Mouse (Mus musculus) liver, adult 2 months (tissue): ENCODE results near the gene Islr2. TPM values are rescaled to one million over a fixed set of nuclear protein-coding genes. Genes with fewer than 3 reads are reported as not detected.
A peak's percentile ranks its signal among the peaks of the same experiment; 100 is the strongest.

Source experiments
- DNase-seq: peaks from one replicate; pipeline ENCODE4 v3.0.0-alpha.2; 2011; ENCODE audit warnings: low read depth, low spot score; ENCODE audit errors: extremely low read depth
- H3K27ac ChIP-seq: fragments of 200-500 bp; replicated peaks from 2 replicates; pipeline ENCODE4 v1.5.1; 2012; ENCODE audit warnings: low read depth, mild to moderate bottlenecking, control low read depth, inconsistent platforms, low read length; ENCODE audit not compliant: insufficient read depth
- H3K27me3 ChIP-seq: fragments of 200-500 bp; 2 replicates; pipeline ENCODE4 v1.6.1; 2012; ENCODE audit warnings: mild to moderate bottlenecking, moderate library complexity, low read length, inconsistent platforms; ENCODE audit not compliant: control insufficient read depth, insufficient read depth
- H3K36me3 ChIP-seq: fragments of 200-500 bp; 2 replicates; pipeline ENCODE4 v1.6.1; 2012; ENCODE audit warnings: low read length, inconsistent platforms; ENCODE audit not compliant: control insufficient read depth, insufficient read depth
- H3K4me1 ChIP-seq: fragments of 200-500 bp; 2 replicates; pipeline ENCODE4 v1.6.1; 2011; ENCODE audit warnings: low read length; ENCODE audit not compliant: control insufficient read depth, insufficient read depth
- H3K4me3 ChIP-seq: fragments of 200-500 bp; 2 replicates; pipeline ENCODE4 v1.5.1; 2011; ENCODE audit warnings: low read depth, mild to moderate bottlenecking, control low read depth, low read length, moderate library complexity; ENCODE audit not compliant: insufficient read depth
- H3K79me2 ChIP-seq: fragments of 200-500 bp; 2 replicates; pipeline ENCODE4 v1.6.1; 2012; ENCODE audit warnings: inconsistent platforms, mild to moderate bottlenecking, low read length, moderate library complexity; ENCODE audit not compliant: control insufficient read depth, insufficient read depth
- H3K9ac ChIP-seq: fragments of 200-500 bp; 2 replicates; pipeline ENCODE4 v1.6.1; 2012; ENCODE audit warnings: low read depth, mild to moderate bottlenecking, control low read depth, inconsistent platforms, low read length
- CTCF ChIP-seq: fragments of 200-500 bp; IDR thresholded peaks from 2 replicates; pipeline ENCODE4 v1.5.1; 2011; ENCODE audit warnings: low read depth, low read length, control low read depth
- POLR2A ChIP-seq: fragments of 200-500 bp; IDR thresholded peaks from 2 replicates; pipeline ENCODE4 v1.6.1; 2011; ENCODE audit warnings: low read length, control low read depth; ENCODE audit not compliant: insufficient read depth; ENCODE audit errors: extremely low read depth
- WGBS: fragments of 180-500 bp; shearing (Covaris S2); methylation state at CpG from one replicate; pipeline ENCODE4 v1.1.7; 2018; 5-methylcytosine and 5-hydroxymethylcytosine counted together
- polyA plus RNA-seq: library from polyadenylated mRNA; depleted of rRNA; stranded (reverse); fragments of >200 nt; gene quantifications from 2 replicates; pipeline ENCODE4 v1.2.3, GENCODE M21; 2012
- total RNA-seq: library from RNA; depleted of rRNA; stranded (reverse); fragments of >200 nt; gene quantifications from 2 replicates; pipeline ENCODE4 v1.2.3, GENCODE M21; 2014

The Islr2 gene
- total and polyA plus RNA-seq, 2 experiments = not detected

DNA sequence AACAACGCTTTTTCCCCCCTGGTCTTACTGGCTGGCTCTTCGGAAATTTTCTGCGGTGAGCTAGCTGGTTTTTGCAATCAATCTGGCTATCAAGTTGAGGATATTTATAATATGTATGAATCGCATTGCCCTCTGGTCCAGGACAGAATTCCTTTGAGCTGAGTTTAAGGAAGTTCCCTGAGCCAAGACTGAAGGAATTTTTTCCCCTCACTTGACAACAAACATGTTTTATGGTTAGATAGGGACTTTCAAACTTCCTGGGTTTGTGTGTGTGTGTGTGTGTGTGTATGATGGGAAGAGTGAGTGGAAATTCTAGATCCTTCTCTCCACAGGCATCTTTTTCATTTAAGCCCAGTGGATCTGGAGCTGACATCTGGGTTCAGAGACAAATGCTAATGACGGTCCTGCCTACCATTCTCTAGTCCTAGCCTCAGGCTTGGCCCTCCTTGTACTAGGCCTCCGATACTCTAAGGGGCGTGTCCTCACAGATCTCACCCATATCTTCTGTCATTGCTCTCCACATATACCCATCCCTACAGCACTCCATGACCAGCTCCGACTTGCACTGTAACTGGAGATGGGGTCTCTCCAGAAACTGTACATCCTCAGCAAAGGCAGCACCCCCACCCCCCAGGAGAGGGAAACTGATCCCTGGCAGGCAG lies 10.5 kb upstream of the Islr2 start:
- Histone ChIP-seq H3K4me1 (no peaks in the 10 kb centered on the region), H3K79me2 (no peaks in the 10 kb centered on the region), H3K4me3 (no peak overlapping the region), H3K27ac (no peak overlapping the region), H3K9ac (no peak overlapping the region), H3K36me3 (peaks cover 4% of the 10 kb centered on the region; the same call in 1 of the 2 replicates), H3K27me3 (no peaks in the 10 kb centered on the region)
- DNase-seq = peak; percentile 31
- WGBS = 63% methylated on average over 8 of the region's 8 CpGs
- TF ChIP-seq CTCF (no peak), POLR2A (no peak)

- H3K27me3 ChIP-seq = no peaks in the 10 kb centered on the region
- no peaks in the 10 kb centered on the region for H3K4me1 ChIP-seq
- no peak overlapping the region for H3K4me3 ChIP-seq
- 14% methylated on average over 5 of the region's 5 CpGs for WGBS
- no peak for TF ChIP-seq CTCF
- TF ChIP-seq POLR2A = no peak
- DNase-seq = no peak
- H3K79me2 ChIP-seq = no peaks in the 10 kb centered on the region
- H3K36me3 ChIP-seq = no peaks in the 10 kb centered on the region
- H3K9ac ChIP-seq = no peak overlapping the region
- H3K27ac ChIP-seq = no peak overlapping the region
Observed at GRCm38 (mm10) chr9:58213865-58214264, 9.7 kb upstream of the Islr2 start.

DNA sequence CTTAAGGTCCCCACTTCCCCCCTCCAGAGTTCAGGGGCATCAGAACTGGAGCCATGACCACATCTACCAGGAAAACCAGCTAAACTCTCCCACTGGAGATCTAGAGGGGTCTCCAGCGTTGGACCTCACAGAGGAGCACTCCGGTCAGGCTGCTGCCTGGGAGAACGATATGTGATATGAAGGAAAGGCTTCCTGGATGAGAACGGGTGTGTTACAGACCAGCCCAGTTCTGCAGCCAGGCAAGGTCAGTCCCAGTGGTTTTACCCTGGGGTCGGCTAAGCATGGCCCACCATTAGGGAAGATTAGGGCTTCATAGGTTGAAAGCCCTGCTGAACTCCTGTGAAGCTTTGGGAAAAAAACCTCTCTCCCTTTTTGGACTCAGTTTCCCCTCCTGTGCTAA lies 9.3 kb upstream of the Islr2 start:
- no peak overlapping the region for H3K4me3 ChIP-seq
- no peak overlapping the region for H3K9ac ChIP-seq
- 57% methylated on average over 5 of the region's 5 CpGs for WGBS
- H3K79me2 ChIP-seq = no peaks in the 10 kb centered on the region
- H3K27me3 ChIP-seq = no peaks in the 10 kb centered on the region
- TF ChIP-seq POLR2A (no peak), CTCF (no peak)
- DNase-seq = no peak
- H3K27ac ChIP-seq = no peak overlapping the region
- H3K4me1 ChIP-seq = no peaks in the 10 kb centered on the region
- H3K36me3 ChIP-seq = no peaks in the 10 kb centered on the region

DNA sequence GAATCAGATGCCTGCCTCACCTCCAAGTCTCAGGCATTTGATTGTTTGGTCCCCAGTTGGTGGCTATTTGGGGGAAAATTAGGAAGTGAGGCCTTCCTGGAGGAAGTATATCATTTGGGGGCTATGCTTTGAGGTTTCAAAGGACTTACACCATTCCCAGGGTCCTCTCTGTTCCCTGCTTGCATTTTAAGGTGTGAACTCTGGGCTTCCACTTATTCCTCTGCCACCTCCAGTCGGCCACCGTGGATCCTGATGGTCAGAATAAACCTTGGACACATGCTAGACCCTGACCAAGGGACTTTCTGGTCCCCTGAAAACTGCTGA lies 6.1 kb upstream of the Islr2 start:
- no peak overlapping the region for H3K27ac ChIP-seq
- H3K27me3 ChIP-seq = no peaks in the 10 kb centered on the region
- H3K9ac ChIP-seq = no peak overlapping the region
- 69% methylated on average over 2 of the region's 2 CpGs for WGBS
- no peak for DNase-seq
- TF ChIP-seq CTCF (no peak), POLR2A (no peak)
- no peaks in the 10 kb centered on the region for H3K4me1 ChIP-seq
- no peak overlapping the region for H3K4me3 ChIP-seq
- no peaks in the 10 kb centered on the region for H3K36me3 ChIP-seq
- no peaks in the 10 kb centered on the region for H3K79me2 ChIP-seq

GRCm38 (mm10) chr9:58209462-58210303 lies 5.6 kb upstream of the Islr2 start:
- no peaks in the 10 kb centered on the region for H3K79me2 ChIP-seq
- H3K9ac ChIP-seq = no peak overlapping the region
- no peak for DNase-seq
- H3K4me1 ChIP-seq = no peaks in the 10 kb centered on the region
- WGBS = 82% methylated on average over 8 of the region's 8 CpGs
- H3K27ac ChIP-seq = no peak overlapping the region
- no peaks in the 10 kb centered on the region for H3K36me3 ChIP-seq
- TF ChIP-seq CTCF = no peak
- no peak for TF ChIP-seq POLR2A
- H3K27me3 ChIP-seq = no peaks in the 10 kb centered on the region
- no peak overlapping the region for H3K4me3 ChIP-seq

DNA sequence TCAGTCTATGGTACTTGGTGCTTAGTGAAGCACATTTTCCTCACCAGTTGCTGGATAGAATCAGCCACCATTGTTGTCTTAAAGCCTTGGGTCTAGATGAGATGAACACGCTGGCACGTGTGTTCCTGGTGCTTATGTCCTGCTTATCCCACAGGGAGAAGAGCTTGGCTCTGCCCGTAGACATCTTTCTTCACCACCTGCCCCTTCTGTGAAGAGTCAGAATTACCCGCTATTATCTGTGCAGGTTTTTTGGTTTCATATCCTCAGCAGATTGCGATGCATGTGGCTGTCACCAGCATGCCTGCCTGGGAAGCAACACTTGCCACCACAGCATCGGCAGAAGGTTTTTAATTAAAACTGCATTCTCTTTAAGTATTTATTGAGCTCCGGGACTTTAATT lies 1.9 kb upstream of the Islr2 start:
- Histone ChIP-seq H3K36me3 (no peaks in the 10 kb centered on the region), H3K79me2 (no peaks in the 10 kb centered on the region), H3K4me3 (no peak overlapping the region), H3K9ac (no peak overlapping the region), H3K27me3 (peaks cover 12% of the 10 kb centered on the region; the same call in 1 of the 2 replicates), H3K4me1 (no peaks in the 10 kb centered on the region), H3K27ac (no peak overlapping the region)
- 90% methylated on average over 7 of the region's 7 CpGs for WGBS
- TF ChIP-seq POLR2A = no peak
- TF ChIP-seq CTCF = no peak
- no peak for DNase-seq
